Mouse (Mus musculus): ENCODE data around the gene Ankfy1.
"Not testable (repeated sequence)": the region's sequence is repeated elsewhere in the genome, so short reads cannot be mapped to it uniquely, and the experiment has no call there.

Gene Ankfy1

GRCm38 (mm10) chr11:72689551-72690510 lies at the start of gene Ankfy1:
Gene Ankfy1, plus strand, starts transcription at chr11:72690006.
- peak; percentile 90 for DNase-seq

DNA sequence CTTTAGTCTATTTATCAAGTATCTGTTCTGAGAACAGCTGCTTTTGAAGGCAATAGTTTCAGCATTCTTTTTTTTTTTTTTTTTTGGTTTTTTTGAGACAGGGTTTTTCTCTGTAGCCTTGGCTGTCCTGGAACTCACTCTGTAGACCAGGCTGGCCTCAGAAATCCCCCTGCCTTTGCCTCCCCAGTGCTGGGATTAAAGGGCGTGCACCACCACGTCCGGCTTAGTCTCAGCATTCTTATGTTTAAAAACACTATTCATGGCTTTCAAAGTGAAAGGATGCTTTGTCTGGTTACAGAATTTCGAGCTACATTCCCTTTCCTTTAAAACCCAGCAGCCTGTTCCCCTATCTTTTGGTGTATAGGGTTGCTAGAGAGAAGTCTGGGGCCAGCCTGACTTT lies 47.1 kb upstream of the Ankfy1 start:
- DNase-seq, result no peak

DNA sequence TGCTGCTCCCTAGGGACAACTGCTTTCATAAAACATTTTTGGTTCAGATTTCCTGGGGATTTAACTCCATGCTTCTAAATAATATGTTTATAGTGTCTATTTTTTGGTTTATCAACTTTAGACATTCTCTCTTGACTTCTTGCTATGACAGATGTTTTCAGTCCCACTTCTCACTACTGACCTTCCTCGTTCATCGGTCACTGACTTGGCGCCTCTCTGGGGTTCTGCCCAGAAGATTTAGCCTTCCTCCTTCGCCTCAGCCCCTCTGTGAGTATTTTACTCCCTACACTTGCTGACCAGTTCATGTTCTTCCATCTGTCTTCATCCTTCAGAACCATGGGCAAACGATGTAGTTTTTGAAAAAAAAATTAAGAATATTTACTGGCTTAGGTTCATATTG lies 44.4 kb upstream of the Ankfy1 start:
- DNase-seq, result no peak

GRCm38 (mm10) chr11:72650347-72650746 lies 39.5 kb upstream of the Ankfy1 start:
- DNase-seq, result no peak

DNA sequence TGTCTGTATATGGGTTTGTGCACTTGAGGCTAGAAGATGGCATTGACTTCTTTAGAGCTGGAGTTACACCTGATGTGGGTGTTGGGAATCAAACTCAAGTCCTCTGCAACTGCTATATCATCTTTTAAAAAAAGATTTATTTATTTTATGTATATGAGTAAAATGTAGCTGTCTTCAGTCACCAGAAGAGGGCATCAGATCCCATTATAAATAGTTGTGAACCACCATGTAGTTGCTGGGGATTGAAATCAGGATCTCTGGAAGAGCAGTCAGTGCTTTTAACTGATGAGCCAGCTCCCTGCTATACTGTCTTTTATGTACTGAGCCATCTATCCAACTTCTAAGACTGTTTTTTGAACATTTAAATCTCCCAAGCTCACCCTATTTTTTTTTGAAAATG lies 29.9 kb upstream of the Ankfy1 start:
- DNase-seq, result no peak

DNA sequence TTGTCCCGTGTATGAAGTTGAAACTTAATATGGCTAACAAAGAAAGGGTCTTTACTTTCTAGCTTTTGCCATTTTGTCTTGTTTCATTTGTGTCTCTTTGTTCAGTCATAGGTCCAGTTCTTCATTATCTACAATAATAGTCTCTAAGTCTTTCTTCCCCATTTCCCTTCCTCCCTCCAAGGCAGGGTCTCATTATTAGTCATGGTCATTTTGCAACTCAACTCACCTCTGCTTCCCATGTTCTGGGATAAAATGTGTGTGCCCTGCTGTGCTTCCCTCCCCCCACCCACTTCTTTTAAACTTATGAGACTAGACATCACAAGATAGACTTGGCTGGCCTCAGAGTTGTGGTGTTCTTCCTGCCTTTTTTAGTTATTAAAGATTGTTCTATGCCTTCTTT lies 29.4 kb upstream of the Ankfy1 start:
- no peak for DNase-seq

DNA sequence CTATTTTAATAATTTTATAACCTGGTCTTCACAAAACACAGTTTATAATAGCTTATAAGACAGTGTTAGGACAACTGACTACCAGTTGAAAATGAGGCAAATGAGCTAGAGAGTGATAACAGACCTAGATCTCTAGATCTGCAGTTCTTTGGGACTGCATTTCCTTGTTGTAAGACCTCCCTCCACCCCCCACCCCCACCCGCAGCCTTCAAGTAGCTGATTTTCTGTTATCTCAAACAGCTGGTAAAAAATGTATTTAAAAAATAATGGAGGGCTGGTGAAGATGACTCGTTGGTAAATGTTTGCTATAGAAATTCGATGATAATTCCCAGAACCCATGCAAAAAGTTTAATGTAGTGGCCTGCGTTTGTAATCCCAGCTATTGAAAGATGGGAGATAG lies 25.2 kb upstream of the Ankfy1 start:
- no peak for DNase-seq

GRCm38 (mm10) chr11:72670634-72671033 lies 19.2 kb upstream of the Ankfy1 start:
- DNase-seq, result no peak

GRCm38 (mm10) chr11:72671294-72671988 lies 18.4 kb upstream of the Ankfy1 start:
- DNase-seq, result no peak

DNA sequence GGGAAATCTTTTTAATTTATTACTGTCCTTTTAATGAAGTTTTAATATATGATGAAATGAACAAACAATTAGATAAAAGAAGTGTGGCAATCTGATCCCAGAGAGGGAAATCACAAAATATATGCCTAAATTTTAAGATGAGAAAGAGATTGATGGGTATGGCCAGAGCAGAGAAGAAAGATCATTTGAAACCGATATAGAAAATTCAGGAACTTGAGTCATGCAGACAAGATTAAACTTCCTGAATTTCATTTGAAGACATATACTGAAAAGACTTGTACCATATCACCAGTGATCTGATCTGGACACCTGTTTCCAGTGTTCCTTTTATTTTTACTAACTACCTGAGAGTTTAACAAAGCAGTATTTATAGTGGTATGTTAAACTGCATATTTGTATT lies 17.4 kb upstream of the Ankfy1 start:
- no peak for DNase-seq

- no peak for DNase-seq
Observed at GRCm38 (mm10) chr11:72675280-72675679, 14.5 kb upstream of the Ankfy1 start.

DNA sequence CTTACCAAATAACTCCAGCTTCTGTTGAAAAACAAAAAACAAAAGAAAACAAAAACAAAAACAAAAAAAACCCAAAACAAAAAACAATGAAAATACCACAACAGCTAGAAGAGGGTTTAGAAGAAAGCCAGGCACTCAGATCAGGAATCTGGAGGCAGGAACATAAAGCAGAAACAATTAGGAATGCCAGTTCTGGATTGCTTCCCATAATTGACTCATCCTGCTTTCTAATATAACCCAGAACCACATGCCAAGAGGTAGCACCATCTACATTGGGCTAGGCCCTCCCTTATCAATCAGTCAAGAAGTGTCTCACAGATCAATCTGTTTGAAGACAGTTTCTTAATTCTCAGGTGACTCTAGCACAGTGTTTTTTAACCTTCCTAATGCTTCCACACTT lies 9.1 kb upstream of the Ankfy1 start:
- DNase-seq, result no peak

DNA sequence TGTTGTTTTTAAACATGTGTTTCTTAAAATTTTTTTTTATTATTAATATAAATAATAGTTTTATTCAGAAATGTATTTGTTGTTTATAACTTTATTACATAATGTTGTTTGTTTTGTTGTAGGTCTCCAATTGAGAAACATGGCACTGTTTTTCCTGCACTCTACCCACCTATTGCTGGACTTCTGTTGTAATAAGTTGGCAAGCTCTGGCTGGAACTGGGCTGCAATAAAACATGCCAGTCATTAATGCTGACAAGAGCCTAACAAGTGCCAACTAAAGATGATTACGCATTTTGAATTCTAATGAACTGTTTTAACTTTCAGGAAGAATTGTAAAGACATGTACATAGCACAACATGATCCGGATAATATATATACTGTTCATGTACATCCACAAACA lies 6.4 kb upstream of the Ankfy1 start:
- no peak for DNase-seq

DNA sequence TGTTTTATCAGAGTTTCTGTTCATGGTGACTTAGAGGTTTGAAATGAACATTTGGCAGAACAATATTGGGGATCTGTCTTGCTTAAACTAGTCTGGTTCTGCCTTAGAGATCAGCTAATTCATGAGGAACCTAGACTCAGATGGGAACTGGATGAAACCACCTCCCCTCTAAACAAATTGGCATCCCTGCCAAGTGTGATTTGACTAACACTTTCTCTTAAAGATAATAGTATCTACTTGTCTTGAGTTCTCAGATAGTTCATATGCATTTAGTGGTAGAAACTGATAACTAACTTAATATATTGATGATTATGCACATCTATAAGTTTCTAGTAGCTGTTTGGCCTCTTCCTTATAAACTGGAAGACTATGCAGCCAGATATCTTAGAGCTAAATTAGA lies 3.1 kb upstream of the Ankfy1 start:
- no peak for DNase-seq

- no peak for DNase-seq
Observed at GRCm38 (mm10) chr11:72688242-72688641, 1.6 kb upstream of the Ankfy1 start.

- DNase-seq, result no peak
Observed at GRCm38 (mm10) chr11:72689115-72689514, 691 bp upstream of the Ankfy1 start.

DNA sequence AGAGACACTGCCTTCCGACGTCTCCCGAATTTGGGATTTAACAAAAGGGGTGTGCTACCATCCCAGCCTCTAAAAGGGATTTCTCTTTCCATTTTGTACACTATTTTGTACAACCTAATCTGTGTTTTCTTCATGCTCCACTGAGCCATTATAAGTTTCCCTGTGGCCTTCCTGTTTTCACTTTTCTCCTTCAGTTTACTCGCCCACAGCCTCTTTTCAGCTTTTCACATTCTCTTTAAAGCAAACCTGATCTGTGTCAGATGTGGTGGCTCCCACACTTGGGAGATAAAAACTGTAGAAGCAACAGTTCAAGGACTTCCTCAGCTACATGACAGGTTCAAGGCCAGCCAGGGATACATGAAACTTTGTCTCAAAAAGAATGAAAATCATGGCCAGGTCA lies 2.5 kb downstream of the Ankfy1 start:
- no peak for DNase-seq

- DNase-seq, result no peak
Observed at GRCm38 (mm10) chr11:72695025-72695424, 5.2 kb downstream of the Ankfy1 start.

- no peak for DNase-seq
Observed at GRCm38 (mm10) chr11:72696368-72696971, 6.7 kb downstream of the Ankfy1 start.

- DNase-seq, result no peak
Observed at GRCm38 (mm10) chr11:72697323-72697722, 7.5 kb downstream of the Ankfy1 start.

DNA sequence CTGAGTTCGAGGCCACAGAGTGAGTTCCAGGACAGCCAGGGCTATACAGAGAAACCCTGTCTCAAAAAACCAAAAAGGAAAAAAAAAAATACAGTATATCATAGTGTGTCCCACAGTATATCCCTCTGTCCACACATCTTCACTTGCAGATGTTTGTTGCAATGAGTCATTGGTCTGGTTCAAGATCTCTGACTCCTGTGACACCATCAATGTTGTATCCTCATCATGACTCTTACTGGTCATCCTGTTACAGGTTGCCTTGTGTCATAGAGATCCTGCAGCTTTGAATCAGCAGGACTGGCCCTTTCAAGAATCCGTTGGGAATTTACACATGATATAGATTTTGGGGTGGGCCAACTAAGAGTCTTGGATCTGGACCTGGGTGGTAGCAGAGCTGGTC lies 15.3 kb downstream of the Ankfy1 start:
- not testable (repeated sequence) for DNase-seq

GRCm38 (mm10) chr11:72712721-72713120 lies 22.9 kb downstream of the Ankfy1 start:
- no peak for DNase-seq

- no peak for DNase-seq
Observed at GRCm38 (mm10) chr11:72718161-72718560, 28.4 kb downstream of the Ankfy1 start.

GRCm38 (mm10) chr11:72723165-72723564 lies 33.4 kb downstream of the Ankfy1 start:
- no peak for DNase-seq

All from cerebellum, adult 8-10 months (tissue).